Comparison of ENCODE assay signal across 12 mouse cellular contexts in genomic region chr10:42934672-42935071, GRCm38 (mm10).
DNase-seq lines count a peak whose midpoint lies in the region; ATAC-seq and TF ChIP-seq lines count a peak whose summit lies in the region.
"Had no signal": no experiment of that assay in that cellular context is flagged by ENCODE, and none has a peak within 500 bp of the region (broad histone marks: within the 10 kb centered on the region; RNA-seq: fewer than 3 reads in every experiment).

No protein-coding gene starts in this region.

- H3K9ac ChIP-seq in kidney, embryonic 16.5 days (replicated peaks; ENCODE audit: low read length): no peak overlapping the region
- H3K9ac ChIP-seq in intestine, embryonic 15.5 days: no peak overlapping the region
- H3K9ac ChIP-seq: forebrain, embryonic 15.5 days had no signal

- H3K27me3 ChIP-seq in kidney, embryonic 16.5 days (ENCODE audit: insufficient read depth, low read length): peaks cover 4% of the 10 kb centered on the region; the same call in 1 of the 2 replicates
- H3K27me3 ChIP-seq in intestine, embryonic 15.5 days (replicated peaks): no peaks in the 10 kb centered on the region
- H3K27me3 ChIP-seq in cerebellum, adult 2 months (ENCODE audit: control insufficient read depth, insufficient read depth, low read length): no peaks in the 10 kb centered on the region
- H3K27me3 ChIP-seq: forebrain, embryonic 15.5 days had no signal

- H3K4me3 ChIP-seq in kidney, embryonic 16.5 days (ENCODE audit: low read length): no peak overlapping the region
- no peak overlapping the region for H3K4me3 ChIP-seq in intestine, embryonic 15.5 days (replicated peaks)
- H3K4me3 ChIP-seq in cerebellum, adult 2 months (replicated peaks; ENCODE audit: insufficient read depth, low read depth, low read length): no peak overlapping the region
- H3K4me3 ChIP-seq: forebrain, embryonic 15.5 days had no signal

- no peak overlapping the region for H3K4me2 ChIP-seq in kidney, embryonic 16.5 days (replicated peaks; ENCODE audit: low read depth, low read length)
- H3K4me2 ChIP-seq in intestine, embryonic 15.5 days (replicated peaks): no peak overlapping the region
- H3K4me2 ChIP-seq: forebrain, embryonic 15.5 days had no signal

- no peak for ATAC-seq in kidney, embryonic 16.5 days (ENCODE audit: low FRiP score, low TSS enrichment)
- ATAC-seq in intestine, embryonic 15.5 days: peak; percentile 27; the same call in 1 of the 2 replicates
- ATAC-seq: forebrain, embryonic 15.5 days; hindbrain, postnatal 0 days had no signal

- 64% methylated on average over 8 of the region's 8 CpGs for WGBS in kidney, embryonic 16.5 days
- 46% methylated on average over 8 of the region's 8 CpGs for WGBS in intestine, embryonic 15.5 days
- 53% methylated on average over 8 of the region's 8 CpGs for WGBS in cerebellum, adult 2 months

- no peaks in the 10 kb centered on the region for H3K36me3 ChIP-seq in kidney, embryonic 16.5 days (ENCODE audit: insufficient read depth, low read length)
- H3K36me3 ChIP-seq in intestine, embryonic 15.5 days: no peaks in the 10 kb centered on the region
- H3K36me3 ChIP-seq: forebrain, embryonic 15.5 days had no signal

- peak; percentile 64 for DNase-seq in kidney, postnatal 14 days
- peak; percentile 67 for DNase-seq in heart, adult 8-10 months (ENCODE audit: low spot score)
- peak; percentile 48 for DNase-seq in naive thymus-derived CD4-positive, alpha-beta T cell, adult 2 months (ENCODE audit: low read depth)
- DNase-seq in cerebellum, adult 9-10 months: no peak
- no peak for DNase-seq in layer of hippocampus, postnatal 10 days (ENCODE audit: low spot score in 2 of 2)
- DNase-seq in cerebellum, adult 2 months: no peak
- DNase-seq: adrenal gland, postnatal 10 days; liver had no signal

- no peak for TF ChIP-seq POLR2A in cerebellum, adult 2 months (IDR thresholded peaks at IDR 0.05; ENCODE audit: borderline replicate concordance, insufficient read depth, low read length)

- TF ChIP-seq CTCF in cerebellum, adult 2 months (IDR thresholded peaks at IDR 0.05; ENCODE audit: borderline replicate concordance, insufficient read depth, low read depth, low read length): no peak

- no peaks in the 10 kb centered on the region for H3K9me3 ChIP-seq in kidney, embryonic 16.5 days (ENCODE audit: low read length)
- no peaks in the 10 kb centered on the region for H3K9me3 ChIP-seq in intestine, embryonic 15.5 days
- H3K9me3 ChIP-seq: forebrain, embryonic 15.5 days had no signal

- H3K4me1 ChIP-seq in kidney, embryonic 16.5 days (ENCODE audit: insufficient read depth, low read length): no peaks in the 10 kb centered on the region; the same call in 1 of the 2 replicates
- H3K4me1 ChIP-seq in intestine, embryonic 15.5 days (replicated peaks): peaks cover 10% of the 10 kb centered on the region
- no peaks in the 10 kb centered on the region; the same call in 1 of the 2 replicates for H3K4me1 ChIP-seq in cerebellum, adult 2 months (ENCODE audit: control insufficient read depth, insufficient read depth, low read length)
- H3K4me1 ChIP-seq: forebrain, embryonic 15.5 days had no signal

- no peak overlapping the region for H3K27ac ChIP-seq in kidney, embryonic 16.5 days (ENCODE audit: low read length)
- H3K27ac ChIP-seq in intestine, embryonic 15.5 days: peak overlapping the region; percentile 34; the same call in 1 of the 2 replicates
- H3K27ac ChIP-seq in cerebellum, adult 2 months (ENCODE audit: insufficient read depth, low read length): no peak overlapping the region
- H3K27ac ChIP-seq: forebrain, embryonic 15.5 days; hindbrain, postnatal 0 days had no signal

Comparison
In these comparisons a context has a peak if more than half of its experiments do, and no peak if none do; other contexts are left out.
1. DNase-seq: peak in kidney, postnatal 14 days (single experiment), heart, adult 8-10 months (single experiment) and naive thymus-derived CD4-positive, alpha-beta T cell, adult 2 months (single experiment); none in cerebellum, adult 9-10 months (single experiment), layer of hippocampus, postnatal 10 days (0 of 2) and cerebellum, adult 2 months (0 of 2).